Mouse (Mus musculus) heart, postnatal 0 days (tissue): ENCODE results near the gene Pcdh8.

Source experiments
- CTCF ChIP-seq: IDR thresholded peaks from 2 replicates; pipeline ENCODE4 v1.5.1; 2016; ENCODE audit warnings: antibody characterized with exemption, control low read depth, low read depth
- EP300 ChIP-seq: IDR thresholded peaks from 2 replicates; pipeline ENCODE4 v1.6.1; 2016; ENCODE audit warnings: antibody characterized with exemption, low read depth

DNA sequence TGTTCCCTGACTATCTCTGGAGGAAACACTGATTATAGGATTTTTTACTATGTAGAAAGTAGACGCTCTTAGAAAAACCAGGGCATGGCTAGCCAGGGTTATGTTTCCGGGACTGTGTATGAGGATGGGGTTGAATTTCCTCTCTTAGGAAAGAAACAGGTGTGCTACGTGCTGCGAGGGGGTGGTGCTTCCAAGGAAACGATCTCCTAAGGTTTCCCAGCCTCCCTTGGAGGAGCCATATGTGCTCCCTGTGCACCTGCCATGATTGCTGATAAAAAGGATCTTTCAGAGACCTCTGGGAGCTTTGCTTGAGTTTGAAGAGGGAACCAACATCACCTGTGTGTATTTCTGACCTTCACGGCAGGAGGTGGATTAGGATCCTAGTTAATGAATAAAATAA is 16.8 kb upstream of the Pcdh8 start:
- TF ChIP-seq EP300 (no peak), CTCF (no peak)
